Mouse (Mus musculus): ENCODE measurements around the gene Zfp36l2.
"Not testable (repeated sequence)": the region's sequence is repeated elsewhere in the genome, so short reads cannot be mapped to it uniquely, and the experiment has no call there.

Zfp36l2 gene

GRCm38 (mm10) chr17:84187727-84188373 is at the start of gene Zfp36l2:
TSS of gene Zfp36l2 (minus strand) at chr17:84187947.
- DNase-seq (ENCODE audit: low spot score in 2 of 2): peak; percentile 80 to 92

- no peak for DNase-seq (ENCODE audit: low spot score in 2 of 2)
These were observed 49.2 kb upstream of the Zfp36l2 start for GRCm38 (mm10) chr17:84236781-84237557.

- no peak for DNase-seq (ENCODE audit: low spot score in 2 of 2)
These were observed 47.7 kb upstream of the Zfp36l2 start for GRCm38 (mm10) chr17:84235399-84235928.

- DNase-seq (ENCODE audit: low spot score in 2 of 2): not testable (repeated sequence)
These were observed 47.0 kb upstream of the Zfp36l2 start for GRCm38 (mm10) chr17:84234785-84235184.

- DNase-seq (ENCODE audit: low spot score in 2 of 2): no peak
These were observed 46.0 kb upstream of the Zfp36l2 start for GRCm38 (mm10) chr17:84233758-84234157.

GRCm38 (mm10) chr17:84231361-84231760 is 43.6 kb upstream of the Zfp36l2 start:
- DNase-seq (ENCODE audit: low spot score in 2 of 2): no peak

GRCm38 (mm10) chr17:84228223-84228622 is 40.5 kb upstream of the Zfp36l2 start:
- no peak for DNase-seq (ENCODE audit: low spot score in 2 of 2)

- no peak for DNase-seq (ENCODE audit: low spot score in 2 of 2)
These were observed 38.9 kb upstream of the Zfp36l2 start for GRCm38 (mm10) chr17:84226681-84227080.

- DNase-seq (ENCODE audit: low spot score in 2 of 2): no peak
These were observed 38.5 kb upstream of the Zfp36l2 start for GRCm38 (mm10) chr17:84226231-84226630.

- no peak for DNase-seq (ENCODE audit: low spot score in 2 of 2)
These were observed 36.6 kb upstream of the Zfp36l2 start for GRCm38 (mm10) chr17:84224217-84224887.

GRCm38 (mm10) chr17:84218841-84219240 is 31.1 kb upstream of the Zfp36l2 start:
- not testable (repeated sequence) for DNase-seq (ENCODE audit: low spot score in 2 of 2)

- DNase-seq (ENCODE audit: low spot score in 2 of 2): no peak
These were observed 29.9 kb upstream of the Zfp36l2 start for GRCm38 (mm10) chr17:84217696-84218095.

GRCm38 (mm10) chr17:84215264-84215960 is 27.7 kb upstream of the Zfp36l2 start:
- no peak for DNase-seq (ENCODE audit: low spot score in 2 of 2)

GRCm38 (mm10) chr17:84213464-84213863 is 25.7 kb upstream of the Zfp36l2 start:
- no peak for DNase-seq (ENCODE audit: low spot score in 2 of 2)

- no peak for DNase-seq (ENCODE audit: low spot score in 2 of 2)
These were observed 19.9 kb upstream of the Zfp36l2 start for GRCm38 (mm10) chr17:84207611-84208010.

- DNase-seq (ENCODE audit: low spot score in 2 of 2): no peak
These were observed 18.5 kb upstream of the Zfp36l2 start for GRCm38 (mm10) chr17:84206239-84206638.

- DNase-seq (ENCODE audit: low spot score in 2 of 2): no peak
These were observed 17.2 kb upstream of the Zfp36l2 start for GRCm38 (mm10) chr17:84204962-84205361.

- no peak for DNase-seq (ENCODE audit: low spot score in 2 of 2)
These were observed 15.6 kb upstream of the Zfp36l2 start for GRCm38 (mm10) chr17:84203340-84203739.

- no peak for DNase-seq (ENCODE audit: low spot score in 2 of 2)
These were observed 13.4 kb upstream of the Zfp36l2 start for GRCm38 (mm10) chr17:84201183-84201582.

GRCm38 (mm10) chr17:84197912-84198344 is 10.2 kb upstream of the Zfp36l2 start:
- no peak for DNase-seq (ENCODE audit: low spot score in 2 of 2)

- DNase-seq (ENCODE audit: low spot score in 2 of 2): no peak
These were observed 8.6 kb upstream of the Zfp36l2 start for GRCm38 (mm10) chr17:84196329-84196728.

GRCm38 (mm10) chr17:84195835-84196234 is 8.1 kb upstream of the Zfp36l2 start:
- peak in 1 of 2 experiments; percentile 4 for DNase-seq (ENCODE audit: low spot score in 2 of 2)
